Mouse (Mus musculus): ENCODE results near the gene Fam186b. TPM values are rescaled to one million over a fixed set of nuclear protein-coding genes. Genes with fewer than 3 reads are reported as not detected.

Fam186b gene
- polyA plus RNA-seq, 1 experiment from 2014 or later: 0.85 TPM

Other genes with a start within 250 kb of the Fam186b start
- gene Prph, start 240.7 kb downstream of the Fam186b start, polyA plus RNA-seq (2015; fragmentation: Nextera tagmentation; extraction: Ambion mirVana): 52.8 and 81.8 TPM in 2 replicates
- gene Troap, start 221.3 kb downstream of the Fam186b start, polyA plus RNA-seq (2015; fragmentation: Nextera tagmentation; extraction: Ambion mirVana): 5.6 and 8.7 TPM in 2 replicates
- 4.0 and 5.7 TPM in 2 replicates for gene C1ql4, start 208.1 kb downstream of the Fam186b start, polyA plus RNA-seq (2015; fragmentation: Nextera tagmentation; extraction: Ambion mirVana)
- gene Dnajc22, start 202.7 kb downstream of the Fam186b start, polyA plus RNA-seq (2015; fragmentation: Nextera tagmentation; extraction: Ambion mirVana): 0.92 and 1.1 TPM in 2 replicates
- gene Spats2, start 170.0 kb downstream of the Fam186b start, polyA plus RNA-seq (2015; fragmentation: Nextera tagmentation; extraction: Ambion mirVana): 23.8 and 28.8 TPM in 2 replicates
- 1.1 TPM in 2 replicates for gene Kcnh3, start 71.0 kb downstream of the Fam186b start, polyA plus RNA-seq (2015; fragmentation: Nextera tagmentation; extraction: Ambion mirVana)
- gene Mcrs1, start 43.9 kb downstream of the Fam186b start, polyA plus RNA-seq (2015; fragmentation: Nextera tagmentation; extraction: Ambion mirVana): 204 and 215 TPM in 2 replicates
- gene Prpf40b, start 801 bp downstream of the Fam186b start, polyA plus RNA-seq (2015; fragmentation: Nextera tagmentation; extraction: Ambion mirVana): 114 and 117 TPM in 2 replicates
- 7.4 and 9.7 TPM in 2 replicates for gene Fmnl3, start 74.6 kb upstream of the Fam186b start, polyA plus RNA-seq (2015; fragmentation: Nextera tagmentation; extraction: Ambion mirVana)
- gene Tmbim6, start 97.0 kb upstream of the Fam186b start, polyA plus RNA-seq (2015; fragmentation: Nextera tagmentation; extraction: Ambion mirVana): 346 and 350 TPM in 2 replicates
- gene Nckap5l, start 161.9 kb upstream of the Fam186b start, polyA plus RNA-seq (2015; fragmentation: Nextera tagmentation; extraction: Ambion mirVana): 11.6 and 17.7 TPM in 2 replicates
- gene Bcdin3d, start 178.8 kb upstream of the Fam186b start, polyA plus RNA-seq (2015; fragmentation: Nextera tagmentation; extraction: Ambion mirVana): 16.8 and 17.7 TPM in 2 replicates
- 58.2 and 66.8 TPM in 2 replicates for gene Faim2, start 232.3 kb upstream of the Fam186b start, polyA plus RNA-seq (2015; fragmentation: Nextera tagmentation; extraction: Ambion mirVana)